Mouse (Mus musculus) bone marrow, adult 2 months (tissue): ENCODE results near the gene Map2k6.

Source experiments
- CTCF ChIP-seq: fragments of 200-500 bp; IDR thresholded peaks from 2 replicates; pipeline ENCODE4 v1.5.1; 2011; ENCODE audit warnings: low read length, control low read depth; ENCODE audit not compliant: control insufficient read depth, insufficient read depth
- POLR2A ChIP-seq: fragments of 200-500 bp; IDR thresholded peaks from 2 replicates; pipeline ENCODE4 v1.6.1; 2011; ENCODE audit warnings: low read depth, mild to moderate bottlenecking, control low read depth, low read length, borderline replicate concordance; ENCODE audit not compliant: control insufficient read depth

- TF ChIP-seq POLR2A = no peak
- no peak for TF ChIP-seq CTCF
Observed at GRCm38 (mm10) chr11:110436998-110437397, 38.1 kb downstream of the Map2k6 start.
